In the genomic region with DNA sequence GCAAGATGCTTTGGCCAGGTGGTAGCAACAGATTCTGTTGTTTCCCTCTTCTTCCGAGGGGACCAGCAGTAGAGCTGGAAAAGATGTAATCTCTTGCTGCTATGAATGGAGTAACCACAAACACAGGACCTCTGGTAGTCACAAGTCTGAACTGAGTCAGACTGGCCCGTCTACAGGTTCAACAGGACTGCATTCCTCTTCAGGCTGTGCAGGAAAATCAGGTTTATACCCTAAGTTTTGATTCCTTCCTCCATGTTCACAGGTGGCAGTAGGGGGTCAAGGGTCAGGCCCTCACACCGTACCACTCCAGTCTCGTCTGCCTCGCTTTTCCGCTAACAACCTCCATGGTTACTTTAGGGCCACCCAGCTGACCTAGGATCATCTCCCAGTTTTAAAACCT, we compare ENCODE assay signal across 19 mouse cellular contexts.
"Had no signal": no experiment of that assay in that cellular context is flagged by ENCODE, and none has a peak within 500 bp of the region (broad histone marks: within the 10 kb centered on the region; RNA-seq: fewer than 3 reads in every experiment).

No protein-coding gene starts in this region.

- H3K27me3 ChIP-seq: liver, embryonic 12.5 days; midbrain, embryonic 12.5 days; neural tube, embryonic 13.5 days; neural tube, embryonic 15.5 days had no signal

- H3K36me3 ChIP-seq: liver, embryonic 12.5 days; midbrain, embryonic 10.5 days; midbrain, embryonic 12.5 days; neural tube, embryonic 13.5 days; neural tube, embryonic 15.5 days had no signal

- ATAC-seq: liver, embryonic 12.5 days had no signal

- H3K4me3 ChIP-seq: liver, embryonic 12.5 days; midbrain, embryonic 10.5 days; midbrain, embryonic 12.5 days; myocyte; neural tube, embryonic 13.5 days; neural tube, embryonic 15.5 days had no signal

- H3K4me1 ChIP-seq: liver, embryonic 12.5 days had no signal

- DNase-seq: lung, adult 18-20 months; lung, postnatal 10 days; lung, postnatal 4 days; midbrain, embryonic 14.5 days; retina, postnatal 1 day; right cerebral cortex, adult 18-20 months; right cerebral cortex, postnatal 25 days; right cerebral cortex, postnatal 4 days; spleen, adult 18-20 months; thymus, adult 2 months; thymus, postnatal 25 days; thymus, postnatal 4 days had no signal

- H3K9me3 ChIP-seq: liver, embryonic 12.5 days; midbrain, embryonic 10.5 days; midbrain, embryonic 12.5 days; neural tube, embryonic 13.5 days; neural tube, embryonic 15.5 days had no signal

- H3K27ac ChIP-seq: liver, embryonic 12.5 days; liver, embryonic 14.5 days; midbrain, embryonic 10.5 days; midbrain, embryonic 12.5 days; neural tube, embryonic 13.5 days had no signal
